Mouse (Mus musculus) thymus, postnatal 36 days (tissue): Measurements from ENCODE around the gene Rex1bd.

Experiments
- DNase-seq, 2 experiments: peaks; one replicate each; pipeline ENCODE4 v3.0.0; 2022; ENCODE audit warnings: mixed read lengths in 2 of 2

The Rex1bd gene

DNA sequence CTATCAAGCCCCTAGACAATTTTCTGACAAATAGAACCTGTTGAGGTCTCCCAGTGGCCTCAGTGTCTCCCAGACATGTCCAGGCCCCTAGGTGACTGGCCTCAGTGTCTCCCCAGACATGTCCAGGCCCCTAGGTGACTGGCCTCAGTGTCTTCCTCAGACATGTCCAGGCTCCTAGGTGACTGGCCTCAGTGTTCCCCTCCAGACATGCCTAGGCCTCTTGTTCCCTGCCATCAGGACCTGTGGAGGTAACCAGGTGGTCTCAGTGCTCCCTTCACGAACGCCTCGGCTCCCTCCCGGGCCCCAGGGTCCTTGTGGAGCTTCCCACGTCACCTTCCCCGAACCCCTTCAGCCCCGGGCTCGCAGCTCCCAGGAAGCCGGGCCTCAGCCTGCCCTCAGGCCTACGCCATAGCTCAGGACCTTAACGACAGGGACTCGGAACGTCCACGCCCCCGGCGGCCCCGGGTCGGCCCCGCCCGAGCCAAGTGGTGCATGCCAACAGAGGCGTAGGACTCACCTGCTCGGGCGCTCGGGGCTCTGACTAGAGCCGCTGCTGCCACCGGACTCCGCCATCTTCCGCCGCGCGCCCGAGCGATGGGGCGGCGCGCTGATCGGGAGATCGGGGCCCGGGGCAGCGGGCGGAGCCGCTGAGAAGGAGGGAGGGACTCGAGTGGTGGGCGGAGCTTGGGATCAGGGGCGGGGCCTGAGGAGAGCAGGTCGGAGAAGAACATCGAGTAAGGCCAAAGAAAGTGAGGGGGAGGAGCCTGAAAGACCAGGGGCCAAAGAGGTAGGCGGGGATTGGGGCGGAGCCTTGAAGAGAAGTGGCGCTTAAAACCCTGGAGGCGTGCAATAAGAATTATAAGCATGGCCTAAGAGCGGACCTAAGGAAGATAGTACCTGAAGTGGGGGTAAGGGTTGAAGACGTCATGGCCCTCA lies 30.0 kb downstream of the Rex1bd start, which contains the start of gene Klhl26:
TSS of gene Klhl26 (minus strand) at position 636 of the 936 bp plus-strand sequence.
- DNase-seq, result peak; percentile 93 to 94

DNA sequence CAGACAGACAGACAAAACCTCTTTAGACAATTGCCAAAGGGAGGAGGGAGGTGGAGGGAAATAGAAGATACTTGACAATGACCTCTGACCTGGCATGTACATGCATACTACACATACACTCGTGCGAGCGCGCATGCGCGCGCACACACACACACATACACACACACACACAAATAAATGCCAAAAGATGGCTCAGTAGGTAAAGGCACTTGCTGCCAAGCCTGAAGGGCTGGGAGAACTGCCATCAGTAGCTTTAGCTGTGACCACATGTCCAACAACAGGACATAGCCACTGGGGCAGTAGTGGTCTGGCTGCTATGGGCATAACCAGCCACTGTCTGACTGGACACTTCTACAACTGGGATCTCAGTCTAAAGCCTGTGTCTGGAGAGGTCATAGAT lies 34.7 kb downstream of the Rex1bd start:
- DNase-seq, result no peak

DNA sequence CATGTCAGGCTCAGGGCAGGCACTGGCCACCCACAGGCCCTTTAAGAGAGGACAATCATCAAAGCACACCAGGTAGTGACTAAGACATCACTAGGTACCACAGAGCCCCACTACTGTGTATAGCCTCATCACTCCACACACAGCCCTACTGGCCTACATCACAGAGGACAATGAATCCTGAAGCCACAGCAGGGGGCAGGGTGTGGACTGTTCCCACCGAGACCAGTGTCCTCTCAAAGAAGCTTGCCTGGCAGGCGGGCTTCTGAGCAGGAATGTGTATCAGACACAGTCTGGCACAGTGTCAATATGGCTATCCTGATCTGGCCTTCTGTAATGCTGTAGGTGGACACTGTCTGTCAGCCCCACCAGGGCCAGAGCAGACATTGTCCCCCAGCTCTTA lies 36.6 kb downstream of the Rex1bd start:
- DNase-seq, result no peak

DNA sequence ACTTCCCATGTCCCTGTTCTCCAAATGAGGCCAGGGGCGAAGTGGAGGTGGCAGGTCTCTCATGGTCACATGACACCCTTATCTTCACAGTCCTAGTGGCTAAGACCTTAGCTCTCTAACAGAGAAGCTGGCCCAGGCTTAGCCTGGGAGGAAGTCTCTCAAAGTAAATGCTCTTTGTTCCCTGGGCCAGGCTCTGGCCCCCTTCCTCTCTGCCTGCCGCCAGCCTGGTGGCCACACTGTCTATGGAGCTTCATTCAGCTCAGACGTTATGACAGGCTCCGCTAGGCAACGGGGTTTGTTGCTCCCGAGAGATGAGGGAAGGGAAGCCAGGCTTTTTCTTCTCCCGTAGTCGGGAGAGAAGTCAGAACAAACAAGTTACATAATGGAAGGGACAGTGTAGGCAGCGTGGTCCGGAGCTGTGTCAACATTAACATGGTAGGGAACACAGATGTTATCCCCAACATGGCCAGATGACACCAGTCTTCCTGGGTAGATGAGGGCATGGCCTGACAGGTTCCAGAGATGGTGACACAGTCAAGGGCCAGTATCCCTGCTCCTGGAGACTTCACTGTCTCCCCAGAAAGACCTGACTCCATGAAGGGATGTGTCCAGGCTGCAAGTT lies 37.1 kb downstream of the Rex1bd start:
- DNase-seq, result no peak

DNA sequence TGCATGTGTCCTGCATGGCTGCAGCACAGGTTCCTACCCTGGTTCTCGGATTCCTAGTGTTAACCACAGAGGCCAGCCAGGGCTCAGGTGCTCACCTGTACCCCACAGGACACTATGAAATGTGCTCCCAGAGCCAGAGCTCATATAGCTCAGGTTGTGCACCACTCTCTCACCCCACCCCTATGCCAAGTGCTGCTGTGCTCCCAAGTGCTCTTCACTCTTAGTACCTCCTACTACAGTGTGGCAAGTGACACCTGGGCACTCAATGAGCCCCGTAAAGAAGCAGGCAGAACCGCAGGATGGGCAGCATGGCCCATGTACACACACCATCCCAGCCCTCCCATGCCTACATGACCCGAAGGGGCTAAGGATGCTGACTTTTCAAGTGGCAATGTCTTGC lies 37.8 kb downstream of the Rex1bd start:
- no peak for DNase-seq

DNA sequence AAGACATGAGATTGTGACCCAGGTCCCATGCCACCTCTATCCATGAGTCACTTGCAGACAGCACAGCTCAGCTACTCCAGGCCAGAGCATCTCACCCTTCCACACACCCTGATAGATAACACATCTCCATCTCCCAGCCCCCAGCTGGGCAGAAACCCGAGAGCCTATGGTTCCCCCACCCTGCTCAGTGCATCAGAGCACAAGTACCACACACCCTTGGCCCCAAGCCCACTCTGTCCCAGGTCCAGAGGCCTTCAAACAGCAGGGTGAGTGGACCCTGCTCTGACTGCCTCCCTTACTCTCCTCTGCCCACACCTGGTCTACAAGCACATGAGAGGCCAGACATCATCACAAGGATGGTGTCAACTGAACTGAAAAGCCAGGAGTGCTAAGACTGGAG lies 38.6 kb downstream of the Rex1bd start:
- no peak for DNase-seq

DNA sequence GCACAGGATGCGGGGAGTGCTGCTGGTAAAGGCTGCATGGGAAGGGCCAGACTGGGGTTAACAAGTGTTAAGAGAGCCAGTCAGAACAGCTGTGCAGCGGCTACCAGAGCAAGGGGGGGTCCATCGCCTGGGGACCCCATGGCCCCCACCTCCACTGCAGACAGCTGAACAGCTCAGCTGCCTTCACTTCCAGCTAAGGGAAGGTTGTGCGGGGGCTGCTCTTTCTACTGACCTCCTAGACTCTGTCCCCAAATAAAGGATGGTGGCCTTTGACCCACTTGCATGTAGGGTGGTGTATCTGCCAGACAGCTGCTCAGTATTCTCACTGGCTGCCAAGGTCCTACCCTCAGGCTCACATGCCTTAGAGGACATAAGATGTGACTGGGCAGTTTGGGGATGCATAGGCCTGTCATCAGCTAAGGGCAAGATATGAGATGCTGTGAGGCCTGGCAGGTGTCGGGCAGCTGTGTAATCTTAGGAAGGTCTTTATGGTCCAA lies 39.3 kb downstream of the Rex1bd start:
- DNase-seq, result no peak

DNA sequence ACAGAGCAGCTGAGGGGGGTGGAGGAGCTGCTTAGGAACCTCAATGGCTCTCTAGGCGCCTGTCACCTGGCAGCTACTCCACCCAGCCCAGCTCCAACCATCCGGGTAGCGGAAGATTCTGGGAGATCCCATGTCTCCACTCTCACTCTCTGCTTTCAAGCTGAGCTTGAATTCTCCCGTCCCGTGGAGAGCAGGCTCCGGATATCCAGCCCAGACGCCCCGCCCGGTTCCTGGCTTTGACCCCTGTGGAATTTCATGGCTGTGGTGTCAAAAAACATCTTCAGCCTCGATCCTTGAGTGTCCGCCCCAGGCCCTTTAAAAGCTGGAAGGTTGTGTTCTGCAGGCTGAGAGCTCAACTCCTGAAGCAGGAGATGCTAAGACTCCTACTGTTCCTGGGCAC lies 39.8 kb downstream of the Rex1bd start:
- no peak for DNase-seq

DNA sequence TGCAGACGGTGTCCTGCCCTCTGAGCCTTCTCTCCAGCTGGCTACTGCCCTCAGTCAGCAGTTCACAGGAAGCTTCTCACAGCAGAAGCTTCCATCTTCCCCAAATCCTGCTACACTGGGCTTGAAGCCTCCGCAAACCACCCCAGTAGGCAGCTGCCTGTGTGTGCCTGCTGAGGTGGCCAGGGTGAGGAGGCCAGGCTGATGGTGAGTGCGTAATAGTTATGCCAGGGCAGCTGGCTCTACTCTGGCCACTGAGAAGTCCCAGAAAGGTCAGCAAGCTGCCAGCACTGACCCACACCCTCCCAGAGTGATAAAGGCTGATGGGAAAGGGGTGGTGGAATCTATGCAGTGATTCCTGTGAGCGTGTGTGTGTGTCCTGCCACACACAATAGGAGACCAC lies 40.2 kb downstream of the Rex1bd start:
- no peak for DNase-seq

DNA sequence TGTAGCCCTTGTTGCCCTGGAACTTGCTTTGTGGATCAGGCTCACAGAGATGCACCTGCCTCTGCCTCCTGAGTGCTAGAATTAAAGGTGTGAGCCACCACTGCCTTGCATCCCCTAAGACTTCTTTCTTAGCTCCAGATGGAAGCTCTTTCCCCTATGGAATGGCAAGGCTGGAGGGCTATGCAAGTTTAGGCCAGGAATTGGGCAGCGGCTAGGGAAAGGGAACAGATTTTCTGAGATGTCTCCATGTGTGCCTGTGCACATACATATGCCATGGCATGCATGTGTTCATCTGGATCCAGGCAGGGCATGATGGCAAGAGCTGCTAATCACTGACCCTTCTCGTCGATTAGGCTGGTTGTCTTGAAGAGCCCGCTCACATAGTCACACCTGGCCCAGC lies 40.9 kb downstream of the Rex1bd start:
- no peak for DNase-seq

DNA sequence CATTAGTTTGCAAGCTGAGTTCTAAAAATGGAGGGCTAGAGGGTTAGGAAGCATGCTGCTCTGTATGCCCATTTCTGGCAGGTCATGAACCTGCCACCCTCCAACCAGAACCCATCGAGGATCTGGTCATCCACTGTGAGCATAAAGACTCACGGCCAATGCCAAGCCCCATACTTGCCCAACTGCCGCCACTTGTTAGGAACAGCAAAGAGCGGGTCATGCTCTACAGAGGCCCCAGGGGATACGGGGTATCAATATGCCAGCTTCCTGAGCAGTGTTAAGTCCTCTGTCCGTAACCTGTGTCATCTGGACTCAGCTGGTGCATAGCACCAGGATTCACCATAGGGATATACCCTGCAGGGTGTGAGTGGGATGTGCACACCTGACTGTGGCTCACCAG lies 42.4 kb downstream of the Rex1bd start:
- DNase-seq, result no peak

DNA sequence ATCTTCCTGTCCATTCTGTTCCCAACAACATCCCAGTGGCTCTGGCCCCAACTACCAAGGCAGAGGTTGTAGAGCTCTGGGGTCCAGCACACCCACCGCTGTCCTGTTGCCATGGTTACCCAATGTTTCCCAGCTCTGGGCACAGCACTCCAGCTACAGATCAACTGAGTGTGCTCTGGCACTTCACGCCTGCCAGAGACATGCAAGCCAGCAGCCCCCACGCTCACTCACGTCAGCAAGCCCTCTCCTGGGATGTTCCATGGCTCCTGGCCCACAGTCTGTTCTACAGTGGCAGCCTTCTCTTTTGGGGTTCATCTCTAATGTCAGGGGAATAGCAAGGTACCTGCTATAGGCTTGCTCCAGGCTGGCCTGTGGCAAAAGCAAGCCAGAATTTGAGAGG lies 43.2 kb downstream of the Rex1bd start:
- DNase-seq, result no peak

DNA sequence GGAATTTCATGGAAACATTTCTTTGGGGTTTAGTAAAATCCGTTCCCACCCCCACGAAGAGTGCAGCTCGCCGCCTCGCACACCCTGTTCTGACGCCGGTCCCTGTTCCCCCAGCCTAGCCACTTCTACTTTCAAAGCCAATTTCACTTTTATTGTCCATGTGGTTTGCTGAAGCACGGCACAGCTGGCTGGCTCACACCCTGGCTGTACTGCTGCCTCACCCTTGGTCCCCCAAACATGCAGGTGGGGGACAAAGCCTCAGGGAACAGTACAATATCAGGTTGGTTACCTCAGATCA lies 44.1 kb downstream of the Rex1bd start:
- DNase-seq, result no peak

DNA sequence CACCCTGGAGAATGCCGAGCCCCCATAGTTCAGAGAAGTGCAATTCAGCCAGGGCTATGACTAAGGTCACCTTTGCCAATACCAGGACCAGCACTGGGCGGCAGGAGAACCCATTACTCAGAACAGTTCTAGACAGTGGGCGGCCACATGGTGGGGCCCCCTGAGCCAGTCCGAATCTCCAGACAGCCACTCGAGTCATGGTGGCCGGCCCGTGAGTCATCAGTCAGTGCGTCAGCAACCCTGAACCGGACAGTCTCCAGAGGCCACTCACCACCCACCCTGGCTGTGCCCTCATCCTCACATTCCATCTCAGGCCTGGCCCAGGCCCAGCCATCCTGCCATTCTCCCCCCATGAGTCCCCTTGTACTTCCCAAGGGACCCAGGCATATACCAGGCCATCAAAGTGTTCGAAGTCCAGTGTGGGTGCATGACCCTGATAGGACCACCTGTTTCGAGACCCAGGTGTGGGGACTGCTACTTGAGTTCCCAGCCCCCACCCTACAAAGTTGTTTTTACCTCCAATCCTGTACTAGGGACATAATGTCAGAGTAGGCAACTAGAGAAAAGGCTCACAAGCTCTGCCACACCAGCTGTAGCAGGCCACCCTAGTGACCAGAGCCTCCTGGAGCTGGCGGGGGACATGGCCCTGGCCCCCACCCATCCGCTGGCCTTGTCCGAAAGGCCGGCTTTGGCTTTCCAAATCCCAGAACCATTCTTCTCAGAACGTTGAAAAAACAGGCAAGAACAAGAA lies 44.6 kb downstream of the Rex1bd start:
- no peak for DNase-seq

DNA sequence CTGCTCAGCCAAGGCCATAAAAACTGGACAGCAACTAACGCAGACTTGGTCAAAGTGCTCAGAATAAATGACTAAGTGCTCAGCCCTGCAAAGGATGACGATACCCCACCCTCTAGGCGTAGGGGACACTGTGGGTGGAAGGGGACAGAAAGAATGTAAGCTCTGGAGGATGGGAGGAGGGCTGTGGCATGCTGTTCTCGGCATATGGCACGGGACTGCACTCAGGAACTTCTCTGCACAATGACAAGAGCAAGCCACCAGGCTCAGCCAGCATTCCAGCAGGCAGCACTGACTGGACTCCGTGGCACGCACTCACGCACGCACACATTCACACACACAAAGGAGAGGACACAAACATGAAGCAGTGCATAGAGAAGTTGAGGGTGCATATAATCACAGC lies 45.9 kb downstream of the Rex1bd start:
- no peak for DNase-seq

DNA sequence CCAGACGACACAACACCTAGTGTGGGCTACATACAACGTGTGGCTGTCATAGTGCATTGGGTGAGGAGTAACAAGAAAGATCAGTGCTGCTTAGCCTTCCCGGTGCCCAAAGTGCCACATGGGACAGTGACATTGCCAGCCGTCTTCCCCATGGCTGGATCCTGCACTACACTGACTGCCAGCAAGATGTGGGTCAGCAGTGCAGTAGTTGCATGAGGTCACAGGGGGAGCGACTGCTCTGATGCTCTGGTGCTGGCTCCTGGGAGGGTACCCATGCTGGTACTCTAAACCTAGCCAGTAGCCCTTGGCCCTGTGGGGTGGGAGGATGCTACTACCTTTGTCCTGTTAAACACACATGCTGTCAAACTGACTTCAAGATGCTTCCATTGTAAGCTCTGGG lies 46.4 kb downstream of the Rex1bd start:
- no peak for DNase-seq

DNA sequence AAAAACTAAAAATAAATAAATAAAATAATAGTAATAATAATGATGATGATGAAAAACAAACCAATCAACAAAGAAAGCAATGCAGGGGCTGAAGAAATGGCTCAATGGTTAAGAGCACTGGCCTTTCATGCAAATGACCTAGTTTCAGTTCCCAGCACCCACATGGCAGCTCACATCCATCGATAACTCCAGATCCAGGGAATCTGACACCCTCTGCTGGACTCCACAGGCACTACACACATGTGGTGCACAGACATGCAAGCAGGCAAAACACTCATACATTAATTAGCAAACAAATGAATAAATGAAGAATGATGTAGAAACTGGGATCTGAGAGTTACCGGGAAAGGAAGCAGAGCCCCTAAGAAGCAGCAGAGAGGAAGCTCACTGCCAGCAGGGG lies 46.9 kb downstream of the Rex1bd start:
- DNase-seq, result no peak

DNA sequence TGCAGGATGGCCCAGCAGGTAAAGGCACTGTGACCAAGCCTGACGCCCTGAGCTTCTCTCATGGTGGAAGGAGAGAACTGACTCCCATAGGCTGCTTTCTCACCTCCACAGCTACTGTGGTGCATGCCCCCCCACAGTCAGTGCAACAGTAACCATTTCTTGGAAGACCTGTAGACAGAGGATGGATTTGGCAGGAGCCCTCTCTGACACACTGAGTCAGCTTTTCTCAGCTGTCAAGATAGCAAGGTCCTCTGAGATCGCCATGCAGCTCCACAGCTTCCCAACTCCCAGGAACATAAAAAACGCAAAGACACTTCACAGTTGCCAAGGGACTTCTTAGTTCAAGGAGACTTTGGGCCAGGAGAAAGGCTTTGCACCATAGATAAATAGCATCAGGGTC lies 48.1 kb downstream of the Rex1bd start:
- DNase-seq, result no peak

DNA sequence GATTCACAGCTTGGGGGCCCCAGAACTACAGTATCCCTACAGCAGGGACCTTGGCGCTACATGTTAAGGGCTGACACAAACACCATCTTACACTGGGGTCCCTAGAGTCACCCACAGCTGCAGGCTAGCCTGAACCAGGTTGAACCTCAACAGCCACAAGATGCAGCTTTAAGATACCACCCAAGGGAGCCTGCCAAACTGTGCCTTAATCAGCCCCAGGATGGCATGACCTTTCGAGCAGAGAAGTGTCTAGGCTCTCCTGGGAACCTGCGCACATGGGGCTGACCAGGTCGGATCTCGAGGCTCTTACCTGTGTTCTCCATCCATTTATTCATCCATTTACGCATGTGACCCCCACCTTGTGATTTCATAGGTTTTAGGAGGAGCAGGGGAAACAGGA lies 48.7 kb downstream of the Rex1bd start:
- no peak for DNase-seq

DNA sequence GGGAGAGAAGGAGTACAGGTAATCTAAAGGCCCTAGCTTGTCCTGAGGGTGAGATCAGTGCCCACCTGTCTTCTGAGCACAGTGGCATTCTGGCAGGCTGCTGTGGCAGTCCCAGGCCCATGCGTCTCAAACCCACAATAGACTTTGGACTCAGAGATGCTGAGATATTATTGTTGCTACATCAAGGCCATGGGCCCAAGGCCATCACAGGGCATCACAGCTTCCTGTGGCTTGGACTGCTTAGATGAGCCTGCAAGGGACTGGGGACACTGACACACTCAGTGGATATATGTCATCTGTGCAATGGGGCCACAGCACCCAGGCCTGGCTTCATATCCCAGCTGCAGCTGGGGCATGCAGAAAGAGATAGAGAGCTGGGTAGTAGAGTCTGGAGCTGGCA lies 49.6 kb downstream of the Rex1bd start:
- DNase-seq, result no peak
